Mouse (Mus musculus): Measurements from ENCODE around the gene Myo1d. TPM values are rescaled to one million over a fixed set of nuclear protein-coding genes. Genes with fewer than 3 reads are reported as not detected.

The Myo1d gene
- polyA plus RNA-seq, 1 experiment: 37.1 TPM

DNA sequence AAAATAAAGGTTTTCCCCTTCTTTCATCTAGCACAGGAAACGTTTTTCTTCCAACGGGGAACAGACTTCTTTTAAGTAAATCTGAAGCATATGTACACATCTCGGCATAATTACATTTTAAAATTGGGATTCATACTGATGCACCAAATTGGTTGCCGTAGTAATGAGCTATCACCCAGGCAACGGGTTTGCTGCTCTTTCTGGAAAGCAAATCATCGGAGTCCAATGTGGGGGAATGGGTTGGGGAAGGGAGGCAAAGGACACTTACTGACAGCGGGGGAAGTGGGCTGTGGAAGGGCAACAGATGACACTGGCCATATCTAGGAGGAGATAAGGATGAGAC lies 156.8 kb downstream of the Myo1d start:
- 67% methylated on average over 7 of the region's 7 CpGs for WGBS
- no peaks in the 10 kb centered on the region for H3K27me3 ChIP-seq (replicated peaks; ENCODE audit: control insufficient read depth, insufficient read depth, low read length)
- H3K36me3 ChIP-seq (ENCODE audit: control insufficient read depth, insufficient read depth, low read length): peaks cover 1% of the 10 kb centered on the region; the same call in 1 of the 2 replicates
- H3K4me3 ChIP-seq (ENCODE audit: insufficient read depth, low read depth, low read length): no peak overlapping the region
- H3K4me1 ChIP-seq (ENCODE audit: control insufficient read depth, insufficient read depth, low read length): no peaks in the 10 kb centered on the region
- TF ChIP-seq CTCF (conservative IDR thresholded peaks at IDR 0.05; ENCODE audit: insufficient read depth, insufficient read length, low read depth, low read length): no peak
- no peak for TF ChIP-seq POLR2A (IDR thresholded peaks at IDR 0.05; ENCODE audit: low read depth, low read length)
- H3K27ac ChIP-seq (ENCODE audit: insufficient read depth, low read depth, low read length): no peak overlapping the region
- DNase-seq: no peak

DNA sequence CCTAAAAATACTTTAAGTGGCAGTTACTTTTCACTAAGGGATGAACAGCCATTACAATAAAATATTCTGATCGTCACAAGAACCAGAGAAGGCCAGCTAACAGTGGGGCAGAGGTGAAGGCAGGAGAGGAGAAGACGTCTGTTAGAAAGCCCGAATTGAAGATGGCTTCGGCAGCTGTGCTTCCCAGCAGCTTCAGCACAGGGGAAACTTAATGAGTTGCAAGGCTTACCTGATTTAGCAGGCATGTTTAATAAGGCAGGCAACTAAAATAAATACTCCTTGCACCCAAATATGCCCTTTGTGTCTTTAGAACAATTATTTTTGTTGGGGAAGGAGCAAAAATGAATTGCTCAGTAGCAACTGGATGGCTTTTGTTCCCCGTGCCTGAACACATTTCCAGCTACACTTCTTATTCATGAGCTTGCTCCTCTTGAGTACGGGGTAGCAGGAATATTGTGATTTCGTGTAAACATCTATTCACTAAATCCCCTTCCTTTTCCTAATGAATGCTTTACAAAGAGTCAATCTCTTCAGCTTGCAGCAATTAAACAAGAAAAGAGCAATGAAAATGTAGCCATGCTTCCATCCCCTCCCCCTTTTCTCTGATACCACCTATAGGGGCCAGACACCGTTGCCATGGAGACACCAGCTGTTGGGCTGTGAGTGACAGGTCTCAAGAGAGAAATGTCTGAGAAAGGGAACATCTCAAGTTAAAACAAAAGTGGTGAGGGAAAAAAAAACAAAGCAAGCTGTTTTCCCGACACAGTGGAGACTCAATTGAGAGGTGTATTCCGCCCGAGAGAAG lies 157.4 kb downstream of the Myo1d start:
- DNase-seq: no peak
- Histone ChIP-seq H3K27me3 (replicated peaks; ENCODE audit: control insufficient read depth, insufficient read depth, low read length) (no peaks in the 10 kb centered on the region), H3K4me1 (ENCODE audit: control insufficient read depth, insufficient read depth, low read length) (no peaks in the 10 kb centered on the region), H3K4me3 (ENCODE audit: insufficient read depth, low read depth, low read length) (no peak overlapping the region), H3K36me3 (ENCODE audit: control insufficient read depth, insufficient read depth, low read length) (peaks cover 1% of the 10 kb centered on the region; the same call in 1 of the 2 replicates), H3K27ac (ENCODE audit: insufficient read depth, low read depth, low read length) (no peak overlapping the region)
- TF ChIP-seq CTCF (conservative IDR thresholded peaks at IDR 0.05; ENCODE audit: insufficient read depth, insufficient read length, low read depth, low read length) (no peak), POLR2A (IDR thresholded peaks at IDR 0.05; ENCODE audit: low read depth, low read length) (no peak)
- WGBS: 59% methylated on average over 11 of the region's 11 CpGs

DNA sequence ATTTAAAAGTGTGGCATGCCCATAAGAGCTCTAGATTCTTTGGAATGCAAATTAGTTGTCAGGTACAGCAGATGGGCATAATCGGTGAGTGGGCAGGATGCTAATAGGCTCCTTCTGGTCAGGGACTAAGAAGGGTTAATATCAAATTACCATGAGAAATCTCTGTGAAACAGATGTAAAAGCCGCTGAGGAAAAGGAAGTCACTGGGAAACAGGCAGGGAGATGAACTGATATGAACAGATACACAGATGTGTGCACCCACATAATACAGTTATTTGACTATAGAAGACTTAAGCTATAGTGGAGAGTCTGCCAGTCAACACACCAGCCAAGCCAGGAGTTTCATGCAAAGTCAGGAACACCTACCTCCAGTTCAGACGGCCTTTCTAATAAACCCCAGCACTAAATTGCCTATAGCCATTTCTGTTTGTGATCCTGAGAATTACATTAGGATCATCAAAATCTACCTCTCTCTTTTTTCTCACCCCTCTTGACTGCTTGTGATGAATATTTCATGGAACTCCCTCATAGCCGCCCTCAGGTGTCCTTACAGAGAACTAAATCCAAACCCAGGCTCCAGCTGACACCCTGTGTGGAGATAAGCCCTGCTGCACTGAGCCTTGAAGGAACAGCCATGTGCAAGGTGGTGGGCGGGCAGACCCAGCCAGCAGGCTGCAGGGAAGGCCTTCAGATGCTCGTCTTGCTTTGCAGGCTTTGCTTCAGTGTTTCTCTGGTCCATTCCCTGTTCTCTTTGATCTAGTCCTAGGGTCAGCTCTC lies 164.7 kb downstream of the Myo1d start:
- TF ChIP-seq POLR2A (IDR thresholded peaks at IDR 0.05; ENCODE audit: low read depth, low read length) (no peak), CTCF (conservative IDR thresholded peaks at IDR 0.05; ENCODE audit: insufficient read depth, insufficient read length, low read depth, low read length) (no peak)
- no peaks in the 10 kb centered on the region; the same call in 1 of the 2 replicates for H3K36me3 ChIP-seq (ENCODE audit: control insufficient read depth, insufficient read depth, low read length)
- WGBS: 60% methylated on average over 6 of the region's 6 CpGs
- H3K4me1 ChIP-seq (ENCODE audit: control insufficient read depth, insufficient read depth, low read length): no peaks in the 10 kb centered on the region
- H3K27ac ChIP-seq (ENCODE audit: insufficient read depth, low read depth, low read length): no peak overlapping the region
- no peak overlapping the region for H3K4me3 ChIP-seq (ENCODE audit: insufficient read depth, low read depth, low read length)
- DNase-seq: no peak
- no peaks in the 10 kb centered on the region for H3K27me3 ChIP-seq (replicated peaks; ENCODE audit: control insufficient read depth, insufficient read depth, low read length)

GRCm38 (mm10) chr11:80614418-80614817 lies 165.4 kb downstream of the Myo1d start:
- 55% methylated on average over 5 of the region's 5 CpGs for WGBS
- TF ChIP-seq CTCF (conservative IDR thresholded peaks at IDR 0.05; ENCODE audit: insufficient read depth, insufficient read length, low read depth, low read length) (peak; percentile 40), POLR2A (IDR thresholded peaks at IDR 0.05; ENCODE audit: low read depth, low read length) (no peak)
- Histone ChIP-seq H3K27ac (ENCODE audit: insufficient read depth, low read depth, low read length) (no peak overlapping the region), H3K4me3 (ENCODE audit: insufficient read depth, low read depth, low read length) (no peak overlapping the region), H3K36me3 (ENCODE audit: control insufficient read depth, insufficient read depth, low read length) (no peaks in the 10 kb centered on the region; the same call in 1 of the 2 replicates), H3K4me1 (ENCODE audit: control insufficient read depth, insufficient read depth, low read length) (no peaks in the 10 kb centered on the region), H3K27me3 (replicated peaks; ENCODE audit: control insufficient read depth, insufficient read depth, low read length) (no peaks in the 10 kb centered on the region)
- peak; percentile 43 for DNase-seq

- H3K27ac ChIP-seq (ENCODE audit: insufficient read depth, low read depth, low read length): no peak overlapping the region
- no peak for DNase-seq
- 27% methylated on average over 6 of the region's 6 CpGs for WGBS
- no peaks in the 10 kb centered on the region for H3K27me3 ChIP-seq (replicated peaks; ENCODE audit: control insufficient read depth, insufficient read depth, low read length)
- H3K4me1 ChIP-seq (ENCODE audit: control insufficient read depth, insufficient read depth, low read length): no peaks in the 10 kb centered on the region
- no peak overlapping the region for H3K4me3 ChIP-seq (ENCODE audit: insufficient read depth, low read depth, low read length)
- no peak for TF ChIP-seq POLR2A (IDR thresholded peaks at IDR 0.05; ENCODE audit: low read depth, low read length)
- no peak for TF ChIP-seq CTCF (conservative IDR thresholded peaks at IDR 0.05; ENCODE audit: insufficient read depth, insufficient read length, low read depth, low read length)
- H3K36me3 ChIP-seq (ENCODE audit: control insufficient read depth, insufficient read depth, low read length): no peaks in the 10 kb centered on the region
These were observed 166.3 kb downstream of the Myo1d start for GRCm38 (mm10) chr11:80613534-80613933.

- no peaks in the 10 kb centered on the region for H3K36me3 ChIP-seq (ENCODE audit: control insufficient read depth, insufficient read depth, low read length)
- DNase-seq: no peak
- no peaks in the 10 kb centered on the region; the same call in 1 of the 2 replicates for H3K27me3 ChIP-seq (replicated peaks; ENCODE audit: control insufficient read depth, insufficient read depth, low read length)
- no peak overlapping the region for H3K4me3 ChIP-seq (ENCODE audit: insufficient read depth, low read depth, low read length)
- H3K4me1 ChIP-seq (ENCODE audit: control insufficient read depth, insufficient read depth, low read length): no peaks in the 10 kb centered on the region
- TF ChIP-seq POLR2A (IDR thresholded peaks at IDR 0.05; ENCODE audit: low read depth, low read length) (no peak), CTCF (conservative IDR thresholded peaks at IDR 0.05; ENCODE audit: insufficient read depth, insufficient read length, low read depth, low read length) (no peak)
- 44% methylated on average over 24 of the region's 24 CpGs for WGBS
- H3K27ac ChIP-seq (ENCODE audit: insufficient read depth, low read depth, low read length): no peak overlapping the region
These were observed 177.0 kb downstream of the Myo1d start for GRCm38 (mm10) chr11:80602707-80603441.

All from kidney, adult 2 months (tissue).